ENCODE assay signal across 30 mouse cellular contexts in genomic region chr10:120443757-120444311, GRCm38 (mm10). TPM values are rescaled to one million over a fixed set of nuclear protein-coding genes. Genes with fewer than 3 reads are reported as not detected.
DNase-seq lines count a peak whose midpoint lies in the region; ATAC-seq lines count a peak whose summit lies in the region.
"Had no signal": no experiment of that assay in that cellular context is flagged by ENCODE, and none has a peak within 500 bp of the region (broad histone marks: within the 10 kb centered on the region; RNA-seq: fewer than 3 reads in every experiment).

No protein-coding gene starts in this region.

- 52% methylated on average over 10 of the region's 10 CpGs for WGBS in hindbrain, embryonic 16.5 days
- 64% methylated on average over 10 of the region's 10 CpGs for WGBS in hindbrain, embryonic 13.5 days
- WGBS in neural tube, embryonic 13.5 days = 55% methylated on average over 10 of the region's 10 CpGs
- WGBS in limb, embryonic 11.5 days = 52% methylated on average over 10 of the region's 10 CpGs
- 32% methylated on average over 10 of the region's 10 CpGs for WGBS in neural tube, embryonic 15.5 days

- no peak overlapping the region for H3K27ac ChIP-seq in hindbrain, embryonic 16.5 days (ENCODE audit: low read depth, low read length)
- no peak overlapping the region; the same call in 1 of the 2 replicates for H3K27ac ChIP-seq in hindbrain, embryonic 13.5 days
- peak overlapping the region; percentile 49; the same call in 1 of the 2 replicates for H3K27ac ChIP-seq in neural tube, embryonic 13.5 days (replicated peaks)
- H3K27ac ChIP-seq in limb, embryonic 11.5 days (replicated peaks; ENCODE audit: low read depth, low read length) = peak overlapping the region; percentile 73
- peak overlapping the region; percentile 71 for H3K27ac ChIP-seq in neural tube, embryonic 15.5 days (replicated peaks)
- H3K27ac ChIP-seq: embryonic facial prominence, embryonic 13.5 days; forebrain, embryonic 10.5 days; heart, embryonic 15.5 days; kidney, postnatal 0 days; lung, embryonic 15.5 days; midbrain, embryonic 12.5 days; neural tube, embryonic 12.5 days; stomach, embryonic 15.5 days had no signal

- H3K27me3 ChIP-seq in hindbrain, embryonic 16.5 days (replicated peaks; ENCODE audit: control insufficient read depth, insufficient read depth, low read length) = no peaks in the 10 kb centered on the region
- no peaks in the 10 kb centered on the region for H3K27me3 ChIP-seq in hindbrain, embryonic 13.5 days
- H3K27me3 ChIP-seq in neural tube, embryonic 13.5 days = no peaks in the 10 kb centered on the region
- H3K27me3 ChIP-seq in limb, embryonic 11.5 days (ENCODE audit: control insufficient read depth, insufficient read depth, low read length) = no peaks in the 10 kb centered on the region
- H3K27me3 ChIP-seq in neural tube, embryonic 15.5 days (replicated peaks) = no peaks in the 10 kb centered on the region
- H3K27me3 ChIP-seq: embryonic facial prominence, embryonic 13.5 days; heart, embryonic 15.5 days; lung, embryonic 15.5 days; midbrain, embryonic 12.5 days; neural tube, embryonic 12.5 days; stomach, embryonic 15.5 days had no signal

- H3K4me1 ChIP-seq in hindbrain, embryonic 16.5 days (ENCODE audit: control insufficient read depth, insufficient read depth, low read depth, low read length) = peaks cover 6% of the 10 kb centered on the region; the same call in 1 of the 2 replicates
- peaks cover 8% of the 10 kb centered on the region for H3K4me1 ChIP-seq in hindbrain, embryonic 13.5 days (replicated peaks)
- peaks cover 34% of the 10 kb centered on the region for H3K4me1 ChIP-seq in neural tube, embryonic 13.5 days (replicated peaks)
- H3K4me1 ChIP-seq in limb, embryonic 11.5 days (ENCODE audit: control insufficient read depth, insufficient read depth, low read length) = peaks cover 30% of the 10 kb centered on the region
- H3K4me1 ChIP-seq in neural tube, embryonic 15.5 days = peaks cover 19% of the 10 kb centered on the region
- H3K4me1 ChIP-seq: heart, embryonic 15.5 days had no signal

- DNase-seq in neural tube, embryonic 10.5 days (ENCODE audit: extremely low spot score, low spot score) = no peak
- DNase-seq in limb, embryonic 11.5 days (ENCODE audit: low spot score) = no peak
- DNase-seq in spleen, postnatal 14 days (ENCODE audit: low spot score in 2 of 2) = no peak
- DNase-seq in kidney, adult 9 months = no peak
- DNase-seq: adrenal gland, adult 2 months; B cell, adult 2 months; cerebellum, adult 11 months; cerebellum, adult 9-11 months; gastrocnemius, postnatal 10 days; kidney, adult 11 months; kidney, postnatal 4 days; retina, postnatal 1 day; right cerebral cortex, postnatal 14 days; thymus, postnatal 14 days had no signal

- no peaks in the 10 kb centered on the region for H3K9me3 ChIP-seq in hindbrain, embryonic 16.5 days (ENCODE audit: control insufficient read depth, low read length)
- H3K9me3 ChIP-seq in hindbrain, embryonic 13.5 days = no peaks in the 10 kb centered on the region
- H3K9me3 ChIP-seq in neural tube, embryonic 13.5 days = no peaks in the 10 kb centered on the region
- no peaks in the 10 kb centered on the region for H3K9me3 ChIP-seq in limb, embryonic 11.5 days (ENCODE audit: control insufficient read depth, low read length)
- H3K9me3 ChIP-seq in neural tube, embryonic 15.5 days (replicated peaks) = no peaks in the 10 kb centered on the region
- H3K9me3 ChIP-seq: embryonic facial prominence, embryonic 13.5 days; forebrain, embryonic 10.5 days; heart, embryonic 15.5 days; lung, embryonic 15.5 days; midbrain, embryonic 12.5 days; neural tube, embryonic 12.5 days; stomach, embryonic 15.5 days had no signal

- ATAC-seq in hindbrain, embryonic 16.5 days = peak; percentile 64
- no peak for ATAC-seq in hindbrain, embryonic 13.5 days (ENCODE audit: low FRiP score)
- ATAC-seq in neural tube, embryonic 13.5 days (ENCODE audit: low read depth) = peak; percentile 18; the same call in 1 of the 2 replicates
- no peak for ATAC-seq in limb, embryonic 11.5 days (ENCODE audit: insufficient number of reproducible peaks, low FRiP score, low TSS enrichment, low read depth)
- peak; percentile 64 for ATAC-seq in neural tube, embryonic 15.5 days (ENCODE audit: low FRiP score)
- ATAC-seq: activated CD4-positive, CD25-positive, alpha-beta regulatory T cell, adult 4 months; forebrain, embryonic 16.5 days had no signal

- H3K36me3 ChIP-seq in hindbrain, embryonic 16.5 days (ENCODE audit: control insufficient read depth, insufficient read depth, low read length) = no peaks in the 10 kb centered on the region
- H3K36me3 ChIP-seq in hindbrain, embryonic 13.5 days = no peaks in the 10 kb centered on the region
- no peaks in the 10 kb centered on the region for H3K36me3 ChIP-seq in neural tube, embryonic 13.5 days
- peaks cover 11% of the 10 kb centered on the region; the same call in 1 of the 2 replicates for H3K36me3 ChIP-seq in limb, embryonic 11.5 days (ENCODE audit: control insufficient read depth, insufficient read depth, low read length)
- no peaks in the 10 kb centered on the region for H3K36me3 ChIP-seq in neural tube, embryonic 15.5 days
- H3K36me3 ChIP-seq: heart, embryonic 15.5 days; lung, embryonic 15.5 days; midbrain, embryonic 12.5 days; neural tube, embryonic 12.5 days had no signal

- H3K4me3 ChIP-seq in hindbrain, embryonic 16.5 days (ENCODE audit: low read length) = no peak overlapping the region
- H3K4me3 ChIP-seq in hindbrain, embryonic 13.5 days = no peak overlapping the region
- no peak overlapping the region for H3K4me3 ChIP-seq in neural tube, embryonic 13.5 days
- H3K4me3 ChIP-seq in limb, embryonic 11.5 days (ENCODE audit: low read depth, low read length) = no peak overlapping the region
- no peak overlapping the region for H3K4me3 ChIP-seq in neural tube, embryonic 15.5 days (replicated peaks)
- H3K4me3 ChIP-seq: embryonic facial prominence, embryonic 13.5 days; forebrain, embryonic 10.5 days; heart, embryonic 15.5 days; lung, embryonic 15.5 days; midbrain, embryonic 12.5 days; neural tube, embryonic 12.5 days; stomach, embryonic 15.5 days had no signal

- H3K9ac ChIP-seq in hindbrain, embryonic 16.5 days (ENCODE audit: low read depth, low read length) = peak overlapping the region; percentile 8; the same call in 1 of the 2 replicates
- H3K9ac ChIP-seq in hindbrain, embryonic 13.5 days = no peak overlapping the region
- no peak overlapping the region for H3K9ac ChIP-seq in neural tube, embryonic 13.5 days
- H3K9ac ChIP-seq in limb, embryonic 11.5 days (ENCODE audit: low read length) = no peak overlapping the region
- 0 out of 2 replicates have a peak overlapping the region, but pooled peaks have one; percentile 2 for H3K9ac ChIP-seq in neural tube, embryonic 15.5 days (replicated peaks)
- H3K9ac ChIP-seq: embryonic facial prominence, embryonic 13.5 days; heart, embryonic 15.5 days; lung, embryonic 15.5 days; midbrain, embryonic 12.5 days; neural tube, embryonic 12.5 days; stomach, embryonic 15.5 days had no signal

- H3K4me2 ChIP-seq in hindbrain, embryonic 16.5 days (ENCODE audit: low read length) = no peak overlapping the region
- no peak overlapping the region for H3K4me2 ChIP-seq in hindbrain, embryonic 13.5 days
- no peak overlapping the region for H3K4me2 ChIP-seq in neural tube, embryonic 13.5 days
- no peak overlapping the region for H3K4me2 ChIP-seq in limb, embryonic 11.5 days (ENCODE audit: low read depth, severe bottlenecking)
- peak overlapping the region; percentile 29 for H3K4me2 ChIP-seq in neural tube, embryonic 15.5 days
- H3K4me2 ChIP-seq: embryonic facial prominence, embryonic 13.5 days; heart, embryonic 15.5 days; liver, embryonic 11.5 days; lung, embryonic 15.5 days; midbrain, embryonic 12.5 days; neural tube, embryonic 12.5 days; stomach, embryonic 15.5 days had no signal

RNA-seq across cellular contexts. Expression of gene Hmga2, which starts 32.4 kb away (rescaled TPM):
- 1.6 and 2.1 TPM in 2 replicates for polyA plus RNA-seq in hindbrain, embryonic 16.5 days (2015; fragmentation: Nextera tagmentation; extraction: Ambion mirVana)
- polyA plus RNA-seq in hindbrain, embryonic 13.5 days (2015; fragmentation: Nextera tagmentation; extraction: Ambion mirVana) = 4.3 and 5.1 TPM in 2 replicates
- polyA plus RNA-seq in neural tube, embryonic 13.5 days (2015; fragmentation: Nextera tagmentation; extraction: Ambion mirVana) = 3.7 and 8.8 TPM in 2 replicates
- polyA plus RNA-seq in limb, embryonic 11.5 days (2014; fragmentation: Nextera tagmentation; extraction: Ambion mirVana) = 179 and 195 TPM in 2 replicates
- 3.2 and 7.5 TPM in 2 replicates for polyA plus RNA-seq in neural tube, embryonic 15.5 days (2015; fragmentation: Nextera tagmentation; extraction: Ambion mirVana)
- polyA plus RNA-seq: urinary bladder, adult 2 months had no signal

Comparison
In these comparisons a context has a peak if more than half of its experiments do, and no peak if none do; other contexts are left out.
1. ATAC-seq: peak in hindbrain, embryonic 16.5 days (single experiment), neural tube, embryonic 13.5 days (single experiment) and neural tube, embryonic 15.5 days (single experiment); none in hindbrain, embryonic 13.5 days (single experiment) and limb, embryonic 11.5 days (single experiment).
2. H3K9ac ChIP-seq: peak in hindbrain, embryonic 16.5 days (single experiment) and neural tube, embryonic 15.5 days (single experiment); none in hindbrain, embryonic 13.5 days (single experiment), neural tube, embryonic 13.5 days (single experiment) and limb, embryonic 11.5 days (single experiment).
3. H3K27ac ChIP-seq: peak in neural tube, embryonic 13.5 days (single experiment), limb, embryonic 11.5 days (single experiment) and neural tube, embryonic 15.5 days (single experiment); none in hindbrain, embryonic 16.5 days (single experiment) and hindbrain, embryonic 13.5 days (single experiment).
4. RNA of gene Hmga2, which starts 32.4 kb away (polyA plus RNA-seq): 179 to 195 TPM in limb, embryonic 11.5 days; 4.3 to 5.1 TPM in hindbrain, embryonic 13.5 days, 3.7 to 8.8 TPM in neural tube, embryonic 13.5 days, 3.2 to 7.5 TPM in neural tube, embryonic 15.5 days and 1.6 to 2.1 TPM in hindbrain, embryonic 16.5 days; every median in the first group is over 10 times any median in the second.